Mouse (Mus musculus): Measurements from ENCODE around the gene Col23a1. TPM values are rescaled to one million over a fixed set of nuclear protein-coding genes. Genes with fewer than 3 reads are reported as not detected.
"Not testable (repeated sequence)": the region's sequence is repeated elsewhere in the genome, so short reads cannot be mapped to it uniquely, and the experiment has no call there.

Gene Col23a1
- polyA plus RNA-seq, 1 experiment from 2014 or later, result 5.4 TPM

- H3K4me2 ChIP-seq (ENCODE audit: low read length), result no peak overlapping the region
- no peak overlapping the region for H3K4me3 ChIP-seq (replicated peaks; ENCODE audit: low read depth, low read length)
- no peaks in the 10 kb centered on the region for H3K9me3 ChIP-seq (ENCODE audit: control insufficient read depth, low read length)
- ATAC-seq (ENCODE audit: low FRiP score, low TSS enrichment), result no peak
- 92% methylated on average over 7 of the region's 7 CpGs for WGBS
- H3K27ac ChIP-seq (replicated peaks; ENCODE audit: low read depth, low read length), result no peak overlapping the region
- H3K4me1 ChIP-seq (ENCODE audit: control insufficient read depth, insufficient read depth, low read length), result peaks cover 9% of the 10 kb centered on the region
- no peak for DNase-seq
- no peaks in the 10 kb centered on the region for H3K27me3 ChIP-seq (ENCODE audit: control insufficient read depth, insufficient read depth, low read length)
- peaks cover 69% of the 10 kb centered on the region for H3K36me3 ChIP-seq (ENCODE audit: control insufficient read depth, insufficient read depth, low read length)
- no peak overlapping the region for H3K9ac ChIP-seq (replicated peaks; ENCODE audit: low read length)
Observed at GRCm38 (mm10) chr11:51622971-51623491, 333.3 kb downstream of the Col23a1 start.

GRCm38 (mm10) chr11:51625187-51625820, 335.6 kb downstream of the Col23a1 start:
- Histone ChIP-seq H3K9ac (replicated peaks; ENCODE audit: low read length) (no peak overlapping the region), H3K27me3 (ENCODE audit: control insufficient read depth, insufficient read depth, low read length) (no peaks in the 10 kb centered on the region), H3K36me3 (ENCODE audit: control insufficient read depth, insufficient read depth, low read length) (peaks cover 85% of the 10 kb centered on the region), H3K9me3 (ENCODE audit: control insufficient read depth, low read length) (no peaks in the 10 kb centered on the region), H3K27ac (replicated peaks; ENCODE audit: low read depth, low read length) (no peak overlapping the region), H3K4me1 (ENCODE audit: control insufficient read depth, insufficient read depth, low read length) (peaks cover 5% of the 10 kb centered on the region), H3K4me3 (replicated peaks; ENCODE audit: low read depth, low read length) (no peak overlapping the region), H3K4me2 (ENCODE audit: low read length) (no peak overlapping the region)
- DNase-seq, result no peak
- no peak for ATAC-seq (ENCODE audit: low FRiP score, low TSS enrichment)
- WGBS, result 87% methylated on average over 5 of the region's 5 CpGs

GRCm38 (mm10) chr11:51627425-51627824, 337.7 kb downstream of the Col23a1 start:
- Histone ChIP-seq H3K4me3 (replicated peaks; ENCODE audit: low read depth, low read length) (no peak overlapping the region), H3K27me3 (ENCODE audit: control insufficient read depth, insufficient read depth, low read length) (no peaks in the 10 kb centered on the region), H3K27ac (replicated peaks; ENCODE audit: low read depth, low read length) (no peak overlapping the region), H3K9ac (replicated peaks; ENCODE audit: low read length) (no peak overlapping the region), H3K36me3 (ENCODE audit: control insufficient read depth, insufficient read depth, low read length) (peaks cover 71% of the 10 kb centered on the region), H3K4me1 (ENCODE audit: control insufficient read depth, insufficient read depth, low read length) (no peaks in the 10 kb centered on the region), H3K4me2 (ENCODE audit: low read length) (no peak overlapping the region), H3K9me3 (ENCODE audit: control insufficient read depth, low read length) (no peaks in the 10 kb centered on the region)
- DNase-seq (no peak), ATAC-seq (ENCODE audit: low FRiP score, low TSS enrichment) (no peak)
- 94% methylated on average over 9 of the region's 9 CpGs for WGBS

GRCm38 (mm10) chr11:51627907-51628306, 338.2 kb downstream of the Col23a1 start:
- Histone ChIP-seq H3K27me3 (ENCODE audit: control insufficient read depth, insufficient read depth, low read length) (no peaks in the 10 kb centered on the region), H3K9ac (replicated peaks; ENCODE audit: low read length) (no peak overlapping the region), H3K36me3 (ENCODE audit: control insufficient read depth, insufficient read depth, low read length) (peaks cover 67% of the 10 kb centered on the region), H3K4me3 (replicated peaks; ENCODE audit: low read depth, low read length) (no peak overlapping the region), H3K27ac (replicated peaks; ENCODE audit: low read depth, low read length) (no peak overlapping the region), H3K4me2 (ENCODE audit: low read length) (no peak overlapping the region), H3K9me3 (ENCODE audit: control insufficient read depth, low read length) (no peaks in the 10 kb centered on the region), H3K4me1 (ENCODE audit: control insufficient read depth, insufficient read depth, low read length) (no peaks in the 10 kb centered on the region)
- ATAC-seq (ENCODE audit: low FRiP score, low TSS enrichment) (no peak), DNase-seq (no peak)
- 93% methylated on average over 8 of the region's 8 CpGs for WGBS

GRCm38 (mm10) chr11:51629651-51630314, 340.1 kb downstream of the Col23a1 start:
- no peak for DNase-seq
- Histone ChIP-seq H3K9ac (replicated peaks; ENCODE audit: low read length) (no peak overlapping the region), H3K4me1 (ENCODE audit: control insufficient read depth, insufficient read depth, low read length) (peaks cover 3% of the 10 kb centered on the region), H3K4me2 (ENCODE audit: low read length) (no peak overlapping the region), H3K9me3 (ENCODE audit: control insufficient read depth, low read length) (no peaks in the 10 kb centered on the region), H3K36me3 (ENCODE audit: control insufficient read depth, insufficient read depth, low read length) (peaks cover 48% of the 10 kb centered on the region), H3K4me3 (replicated peaks; ENCODE audit: low read depth, low read length) (no peak overlapping the region), H3K27ac (replicated peaks; ENCODE audit: low read depth, low read length) (no peak overlapping the region), H3K27me3 (ENCODE audit: control insufficient read depth, insufficient read depth, low read length) (no peaks in the 10 kb centered on the region)
- 89% methylated on average over 15 of the region's 15 CpGs for WGBS
- no peak for ATAC-seq (ENCODE audit: low FRiP score, low TSS enrichment)

- ATAC-seq (ENCODE audit: low FRiP score, low TSS enrichment) (no peak), DNase-seq (no peak)
- 93% methylated on average over 6 of the region's 6 CpGs for WGBS
- Histone ChIP-seq H3K4me1 (ENCODE audit: control insufficient read depth, insufficient read depth, low read length) (peaks cover 12% of the 10 kb centered on the region), H3K27ac (replicated peaks; ENCODE audit: low read depth, low read length) (no peak overlapping the region), H3K4me2 (ENCODE audit: low read length) (no peak overlapping the region), H3K27me3 (ENCODE audit: control insufficient read depth, insufficient read depth, low read length) (no peaks in the 10 kb centered on the region), H3K9ac (replicated peaks; ENCODE audit: low read length) (no peak overlapping the region), H3K9me3 (ENCODE audit: control insufficient read depth, low read length) (no peaks in the 10 kb centered on the region), H3K36me3 (ENCODE audit: control insufficient read depth, insufficient read depth, low read length) (peaks cover 24% of the 10 kb centered on the region), H3K4me3 (replicated peaks; ENCODE audit: low read depth, low read length) (no peak overlapping the region)
Observed at GRCm38 (mm10) chr11:51632130-51632753, 342.5 kb downstream of the Col23a1 start.

- H3K4me2 ChIP-seq (ENCODE audit: low read length); H3K27ac ChIP-seq (replicated peaks; ENCODE audit: low read depth, low read length); ATAC-seq (ENCODE audit: low FRiP score, low TSS enrichment); H3K9me3 ChIP-seq (ENCODE audit: control insufficient read depth, low read length); H3K4me3 ChIP-seq (replicated peaks; ENCODE audit: low read depth, low read length); H3K9ac ChIP-seq (replicated peaks; ENCODE audit: low read length); H3K27me3 ChIP-seq (ENCODE audit: control insufficient read depth, insufficient read depth, low read length); DNase-seq: not testable (repeated sequence)
- 97% methylated on average over 7 of the region's 7 CpGs for WGBS
- peaks cover 15% of the 10 kb centered on the region for H3K36me3 ChIP-seq (ENCODE audit: control insufficient read depth, insufficient read depth, low read length)
- peaks cover 12% of the 10 kb centered on the region for H3K4me1 ChIP-seq (ENCODE audit: control insufficient read depth, insufficient read depth, low read length)
Observed at GRCm38 (mm10) chr11:51633200-51633599, 343.5 kb downstream of the Col23a1 start.

Measured in midbrain, embryonic 14.5 days (tissue).